Mouse (Mus musculus) cortical plate, adult 2 months (tissue): ENCODE data around the gene Rnf115. TPM values are rescaled to one million over a fixed set of nuclear protein-coding genes. Genes with fewer than 3 reads are reported as not detected.
"Not testable (repeated sequence)": the region's sequence is repeated elsewhere in the genome, so short reads cannot be mapped to it uniquely, and the experiment has no call there.

Source experiments
- H3K27ac ChIP-seq: fragments of 200-500 bp; 2 replicates; pipeline ENCODE4 v1.5.1; 2012; ENCODE audit warnings: low read length, control low read depth, inconsistent platforms; ENCODE audit not compliant: insufficient read depth
- H3K4me1 ChIP-seq: fragments of 200-500 bp; 2 replicates; pipeline ENCODE4 v1.6.1; 2011; ENCODE audit warnings: low read length; ENCODE audit not compliant: control insufficient read depth, insufficient read depth
- H3K4me3 ChIP-seq: fragments of 200-500 bp; 2 replicates; pipeline ENCODE4 v1.5.1; 2011; ENCODE audit warnings: mild to moderate bottlenecking, low read length, control low read depth; ENCODE audit not compliant: insufficient read depth
- CTCF ChIP-seq: fragments of 200-500 bp; IDR thresholded peaks from 2 replicates; pipeline ENCODE4 v1.5.1; 2011; ENCODE audit warnings: mild to moderate bottlenecking, control low read depth, low read length; ENCODE audit not compliant: insufficient read depth; ENCODE audit errors: extremely low read depth
- POLR2A ChIP-seq: fragments of 200-500 bp; IDR thresholded peaks from 2 replicates; pipeline ENCODE4 v1.6.1; 2011; ENCODE audit warnings: mild to moderate bottlenecking, low read length, control low read depth; ENCODE audit not compliant: insufficient read depth; ENCODE audit errors: extremely low read depth
- polyA plus RNA-seq: library from polyadenylated mRNA; depleted of rRNA; stranded (reverse); fragments of >200 nt; gene quantifications from 2 replicates; pipeline ENCODE4 v1.2.3, GENCODE M21; 2012; rRNA removed

Gene Rnf115
- 52.3 and 54.9 TPM in 2 replicates for polyA plus RNA-seq

- H3K4me3 ChIP-seq: peak within 1 kb of the TSS; percentile 73
- peaks cover 5% of the 10 kb centered on the region for H3K4me1 ChIP-seq
- H3K27ac ChIP-seq: peak within 1 kb of the TSS; percentile 96
- TF ChIP-seq CTCF (no peak), POLR2A (peak; percentile 83)
Measured at GRCm38 (mm10) chr3:96727343-96727827, at the start of gene Rnf115, which contains the start of gene Polr3c. Gene Rnf115, plus strand, starts transcription at chr3:96727664. Gene Polr3c, minus strand, starts transcription at chr3:96727628.

DNA sequence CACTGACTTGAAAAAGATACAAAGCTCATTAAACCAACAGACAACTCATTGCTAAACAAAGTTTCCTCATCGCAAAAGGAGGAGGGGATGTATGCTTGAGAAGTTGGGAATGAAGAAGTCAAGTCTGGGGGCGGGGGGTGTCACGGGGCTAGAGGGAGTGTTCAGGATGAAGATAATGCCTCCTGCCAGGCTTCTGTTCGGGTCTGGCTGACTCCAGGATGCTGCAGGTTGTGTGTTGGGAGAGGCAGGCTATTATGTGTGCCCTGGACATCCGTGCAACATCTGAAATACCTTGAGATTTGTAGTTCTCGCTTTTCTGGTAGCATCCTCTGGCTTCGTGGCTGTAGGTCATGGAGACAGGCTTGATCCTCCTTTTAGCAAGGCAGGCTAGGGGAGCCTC lies 49.0 kb upstream of the Rnf115 start:
- Histone ChIP-seq H3K27ac (no peak overlapping the region), H3K4me3 (no peak overlapping the region), H3K4me1 (no peaks in the 10 kb centered on the region; the same call in 1 of the 2 replicates)
- no peak for TF ChIP-seq POLR2A
- TF ChIP-seq CTCF: no peak

DNA sequence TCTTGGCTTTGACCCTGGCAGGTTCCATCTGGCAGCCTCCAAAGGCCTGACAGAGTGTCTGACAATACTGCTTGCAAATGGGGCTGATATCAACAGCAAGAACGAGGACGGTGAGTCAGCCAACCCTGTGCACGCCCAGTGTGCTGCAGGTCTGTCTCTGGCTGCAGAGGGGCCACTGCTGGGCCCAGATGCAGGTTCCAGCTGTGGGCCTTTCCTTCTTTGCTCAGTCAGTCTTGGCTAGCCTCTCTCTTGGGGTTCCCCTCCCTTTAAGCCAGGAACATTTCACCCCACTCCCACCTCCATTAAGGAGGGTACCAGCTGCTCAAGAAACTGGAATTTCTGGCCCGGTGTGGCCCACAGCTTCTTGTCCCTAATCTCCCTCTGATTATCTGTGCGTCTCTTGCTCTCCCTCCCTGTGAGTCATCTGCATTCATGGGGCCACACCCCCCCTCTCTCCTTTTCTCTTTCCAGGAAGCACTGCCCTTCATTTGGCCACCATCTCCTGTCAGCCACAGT lies 48.2 kb upstream of the Rnf115 start:
- H3K4me1 ChIP-seq: no peaks in the 10 kb centered on the region; the same call in 1 of the 2 replicates
- no peak for TF ChIP-seq CTCF
- no peak for TF ChIP-seq POLR2A
- H3K4me3 ChIP-seq: no peak overlapping the region
- H3K27ac ChIP-seq: no peak overlapping the region

GRCm38 (mm10) chr3:96680269-96680956 lies 47.1 kb upstream of the Rnf115 start:
- Histone ChIP-seq H3K4me3 (no peak overlapping the region), H3K27ac (no peak overlapping the region), H3K4me1 (no peaks in the 10 kb centered on the region; the same call in 1 of the 2 replicates)
- TF ChIP-seq POLR2A: no peak
- TF ChIP-seq CTCF: no peak

- Histone ChIP-seq H3K4me3 (no peak overlapping the region), H3K27ac (no peak overlapping the region), H3K4me1 (no peaks in the 10 kb centered on the region; the same call in 1 of the 2 replicates)
- TF ChIP-seq POLR2A: no peak
- no peak for TF ChIP-seq CTCF
Measured at GRCm38 (mm10) chr3:96683496-96683895, 44.0 kb upstream of the Rnf115 start.

- Histone ChIP-seq H3K4me3 (no peak overlapping the region), H3K4me1 (no peaks in the 10 kb centered on the region), H3K27ac (no peak overlapping the region)
- TF ChIP-seq POLR2A (no peak), CTCF (no peak)
Measured at GRCm38 (mm10) chr3:96684151-96684821, 43.2 kb upstream of the Rnf115 start.

- H3K4me1 ChIP-seq: no peaks in the 10 kb centered on the region
- H3K27ac ChIP-seq: no peak overlapping the region
- TF ChIP-seq POLR2A (no peak), CTCF (no peak)
- no peak overlapping the region for H3K4me3 ChIP-seq
Measured at GRCm38 (mm10) chr3:96684822-96685156, 42.7 kb upstream of the Rnf115 start.

DNA sequence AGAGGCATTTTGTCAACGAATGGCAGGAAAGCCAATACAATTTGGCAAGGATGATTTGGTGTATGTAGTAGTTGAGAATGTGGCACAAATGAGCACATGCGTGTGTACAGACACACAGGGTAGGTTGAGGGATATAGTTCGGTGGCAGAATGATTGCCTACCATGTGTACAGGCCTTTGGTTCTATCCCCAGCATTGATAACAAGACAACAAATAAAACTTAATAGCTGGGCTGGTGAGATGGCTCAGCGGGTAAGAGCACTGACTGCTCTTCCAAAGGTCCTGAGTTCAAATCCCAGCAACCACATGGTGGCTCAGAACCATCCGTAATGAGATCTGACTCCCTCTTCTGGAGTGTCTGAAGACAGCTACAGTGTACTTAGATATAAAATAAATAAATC lies 41.4 kb upstream of the Rnf115 start:
- not testable (repeated sequence) for H3K4me3 ChIP-seq, H3K4me1 ChIP-seq, H3K27ac ChIP-seq

GRCm38 (mm10) chr3:96688854-96689253 lies 38.6 kb upstream of the Rnf115 start:
- TF ChIP-seq POLR2A: no peak
- TF ChIP-seq CTCF: no peak
- Histone ChIP-seq H3K4me1 (no peaks in the 10 kb centered on the region), H3K27ac (no peak overlapping the region), H3K4me3 (peak overlapping the region; percentile 15; the same call in 1 of the 2 replicates)

GRCm38 (mm10) chr3:96690298-96690697 lies 37.2 kb upstream of the Rnf115 start:
- Histone ChIP-seq H3K4me3 (no peak overlapping the region), H3K4me1 (no peaks in the 10 kb centered on the region)

More at GRCm38 (mm10) chr3:96690298-96690697, 37.2 kb upstream of the Rnf115 start:
- no peak for TF ChIP-seq CTCF
- no peak for TF ChIP-seq POLR2A
- H3K27ac ChIP-seq: no peak overlapping the region
